Mouse (Mus musculus) cerebellum, adult 2 months (tissue): ENCODE measurements around the gene Klhl36.

Experiments used
- CTCF ChIP-seq: fragments of 200-500 bp; IDR thresholded peaks from 2 replicates; pipeline ENCODE4 v1.5.1; 2011; ENCODE audit warnings: low read depth, mild to moderate bottlenecking, control low read depth, low read length, moderate library complexity, borderline replicate concordance; ENCODE audit not compliant: insufficient read depth
- POLR2A ChIP-seq: fragments of 200-500 bp; IDR thresholded peaks from 2 replicates; pipeline ENCODE4 v1.6.1; 2011; ENCODE audit warnings: low read length, control low read depth, borderline replicate concordance; ENCODE audit not compliant: insufficient read depth

GRCm38 (mm10) chr8:119829015-119829414 is 33.1 kb upstream of the Klhl36 start:
- TF ChIP-seq CTCF (no peak), POLR2A (no peak)
